Mouse (Mus musculus) midbrain, postnatal 0 days (tissue): Measurements from ENCODE around the gene Anxa7. TPM values are rescaled to one million over a fixed set of nuclear protein-coding genes. Genes with fewer than 3 reads are reported as not detected.
A peak's percentile ranks its signal among the peaks of the same experiment; 100 is the strongest.

Source experiments
- ATAC-seq: fragments of 200-750 bp; cut with Nextera tagmentation; 2 replicates; pipeline ENCODE4 v1.8.0; 2017; ENCODE audit warnings: moderate number of reproducible peaks, mild to moderate bottlenecking, moderate TSS enrichment, moderate library complexity; ENCODE audit not compliant: low FRiP score
- DNase-seq: peaks from one replicate; pipeline ENCODE4 v3.0.0-alpha.2; 2015; ENCODE audit warnings: low spot score
- H3K27ac ChIP-seq: fragments of 300-500 bp; sonication (generic); 2 replicates; pipeline ENCODE4 v1.5.1; 2014; ENCODE audit warnings: low read depth, mild to moderate bottlenecking, low read length, mixed read lengths
- H3K27me3 ChIP-seq: fragments of 300-500 bp; sonication (generic); 2 replicates; pipeline ENCODE4 v1.6.1; 2014; ENCODE audit warnings: low read length, control low read depth, mixed read lengths; ENCODE audit not compliant: insufficient read depth
- H3K36me3 ChIP-seq: fragments of 300-500 bp; sonication (generic); 2 replicates; pipeline ENCODE4 v1.6.1; 2014; ENCODE audit warnings: low read length, control low read depth, mixed read lengths; ENCODE audit not compliant: insufficient read depth
- H3K4me1 ChIP-seq: fragments of 300-500 bp; sonication (generic); 2 replicates; pipeline ENCODE4 v1.6.1; 2014; ENCODE audit warnings: mild to moderate bottlenecking, control low read depth, antibody characterized with exemption, low read length, mixed read lengths; ENCODE audit not compliant: insufficient read depth
- H3K4me2 ChIP-seq: fragments of 300-500 bp; sonication (generic); 2 replicates; pipeline ENCODE4 v1.6.1; 2014; ENCODE audit warnings: low read depth, mild to moderate bottlenecking, low read length, mixed read lengths; ENCODE audit not compliant: poor library complexity, severe bottlenecking
- H3K4me3 ChIP-seq: fragments of 300-500 bp; sonication (generic); 2 replicates; pipeline ENCODE4 v1.5.1; 2014; ENCODE audit warnings: low read depth, mild to moderate bottlenecking, low read length, moderate library complexity
- H3K9ac ChIP-seq: fragments of 300-500 bp; sonication (generic); replicated peaks from 2 replicates; pipeline ENCODE4 v1.6.1; 2014; ENCODE audit warnings: mild to moderate bottlenecking, low read length, moderate library complexity, mixed read lengths; ENCODE audit not compliant: poor library complexity, severe bottlenecking
- H3K9me3 ChIP-seq: fragments of 300-500 bp; sonication (generic); 2 replicates; pipeline ENCODE4 v1.6.1; 2016; ENCODE audit warnings: low read length, control low read depth
- CTCF ChIP-seq: IDR thresholded peaks from 2 replicates; pipeline ENCODE4 v1.5.1; 2016; ENCODE audit warnings: antibody characterized with exemption, mild to moderate bottlenecking
- WGBS: fragments of 180-500 bp; shearing (Covaris S2); extraction: QIAGEN DNeasy Blood & Tissue Kit; methylation state at CpG from one replicate; pipeline ENCODE4 v1.1.7; 2014; 5-methylcytosine and 5-hydroxymethylcytosine counted together
- polyA plus RNA-seq: library from polyadenylated mRNA; unstranded; fragments of >200 nt; fragmentation: Nextera tagmentation; extraction: Ambion mirVana; gene quantifications from 2 replicates; pipeline ENCODE4 v1.2.1, GENCODE M21; 2015
- total RNA-seq: library from RNA; depleted of rRNA; stranded (reverse); fragments of >200 nt; gene quantifications from 2 replicates; pipeline ENCODE4 v1.2.3, GENCODE M21; 2014

Gene Anxa7
- total and polyA plus RNA-seq, 2 experiments from 2014 or later, result 14.9 to 26.7 TPM

GRCm38 (mm10) chr14:20451302-20451701, 28.6 kb downstream of the Anxa7 start:
- TF ChIP-seq CTCF, result no peak
- peak overlapping the region; percentile 58 for H3K4me2 ChIP-seq
- no peaks in the 10 kb centered on the region for H3K27me3 ChIP-seq
- H3K9ac ChIP-seq, result no peak overlapping the region
- ATAC-seq (no peak), DNase-seq (no peak)
- H3K4me1 ChIP-seq, result peaks cover 3% of the 10 kb centered on the region; the same call in 1 of the 2 replicates
- no peaks in the 10 kb centered on the region for H3K9me3 ChIP-seq
- H3K36me3 ChIP-seq, result peaks cover 3% of the 10 kb centered on the region; the same call in 1 of the 2 replicates
- WGBS, result 19% methylated on average over 2 of the region's 2 CpGs
- peak overlapping the region; percentile 37 for H3K4me3 ChIP-seq
- H3K27ac ChIP-seq, result 0 out of 2 replicates have a peak overlapping the region, but pooled peaks have one; percentile 64

- Histone ChIP-seq H3K27me3 (no peaks in the 10 kb centered on the region), H3K4me3 (no peak overlapping the region), H3K4me1 (peaks cover 3% of the 10 kb centered on the region; the same call in 1 of the 2 replicates), H3K4me2 (no peak overlapping the region), H3K9ac (no peak overlapping the region), H3K36me3 (no peaks in the 10 kb centered on the region), H3K27ac (no peak overlapping the region), H3K9me3 (no peaks in the 10 kb centered on the region)
- no peak for TF ChIP-seq CTCF
- no peak for DNase-seq
- ATAC-seq, result no peak
- WGBS, result 56% methylated on average over 12 of the region's 12 CpGs
Observed at GRCm38 (mm10) chr14:20447209-20447608, 32.7 kb downstream of the Anxa7 start.

- H3K4me3 ChIP-seq, result no peak overlapping the region
- H3K27me3 ChIP-seq, result no peaks in the 10 kb centered on the region
- DNase-seq, result no peak
- no peaks in the 10 kb centered on the region for H3K36me3 ChIP-seq
- ATAC-seq, result no peak
- 0 out of 2 replicates have a peak overlapping the region, but pooled peaks have one; percentile 4 for H3K4me2 ChIP-seq
- TF ChIP-seq CTCF, result no peak
- no peak overlapping the region for H3K27ac ChIP-seq
- H3K9me3 ChIP-seq, result no peaks in the 10 kb centered on the region
- 40% methylated on average over 17 of the region's 17 CpGs for WGBS
- no peak overlapping the region for H3K9ac ChIP-seq
- no peaks in the 10 kb centered on the region for H3K4me1 ChIP-seq
Observed at GRCm38 (mm10) chr14:20442252-20442651, 37.7 kb downstream of the Anxa7 start.

- WGBS, result 79% methylated on average over 6 of the region's 6 CpGs
- DNase-seq, result no peak
- no peak overlapping the region for H3K4me2 ChIP-seq
- no peaks in the 10 kb centered on the region for H3K36me3 ChIP-seq
- no peak overlapping the region for H3K4me3 ChIP-seq
- H3K27me3 ChIP-seq, result no peaks in the 10 kb centered on the region
- no peaks in the 10 kb centered on the region for H3K9me3 ChIP-seq
- H3K9ac ChIP-seq, result no peak overlapping the region
- no peak overlapping the region for H3K27ac ChIP-seq
- H3K4me1 ChIP-seq, result no peaks in the 10 kb centered on the region
- ATAC-seq, result no peak
- no peak for TF ChIP-seq CTCF
Observed at GRCm38 (mm10) chr14:20436976-20437375, 43.0 kb downstream of the Anxa7 start.

GRCm38 (mm10) chr14:20432420-20432819, 47.5 kb downstream of the Anxa7 start:
- Histone ChIP-seq H3K4me3 (no peak overlapping the region), H3K9ac (no peak overlapping the region), H3K36me3 (no peaks in the 10 kb centered on the region), H3K27me3 (no peaks in the 10 kb centered on the region), H3K27ac (no peak overlapping the region), H3K4me2 (no peak overlapping the region), H3K4me1 (no peaks in the 10 kb centered on the region), H3K9me3 (no peaks in the 10 kb centered on the region)
- WGBS, result 84% methylated on average over 4 of the region's 4 CpGs
- no peak for TF ChIP-seq CTCF
- DNase-seq (no peak), ATAC-seq (no peak)

- no peak overlapping the region for H3K4me2 ChIP-seq
Observed at GRCm38 (mm10) chr14:20431726-20432125, 48.2 kb downstream of the Anxa7 start.

More at GRCm38 (mm10) chr14:20431726-20432125, 48.2 kb downstream of the Anxa7 start:
- ATAC-seq (no peak), DNase-seq (no peak)
- no peak for TF ChIP-seq CTCF
- Histone ChIP-seq H3K4me3 (no peak overlapping the region), H3K36me3 (no peaks in the 10 kb centered on the region), H3K9ac (no peak overlapping the region), H3K27ac (no peak overlapping the region), H3K4me1 (no peaks in the 10 kb centered on the region), H3K9me3 (no peaks in the 10 kb centered on the region), H3K27me3 (no peaks in the 10 kb centered on the region)
- 81% methylated on average over 6 of the region's 6 CpGs for WGBS
